Mouse (Mus musculus) lung, postnatal 0 days (tissue): ENCODE measurements around the gene Rinl. TPM values are rescaled to one million over a fixed set of nuclear protein-coding genes. Genes with fewer than 3 reads are reported as not detected.

Source experiments
- ATAC-seq: fragments of 200-750 bp; cut with Nextera tagmentation; 2 replicates; pipeline ENCODE4 v1.8.0; 2017; ENCODE audit warnings: moderate library complexity
- DNase-seq: peaks from one replicate; pipeline ENCODE4 v3.0.0-alpha.2; 2016; ENCODE audit warnings: low spot score
- H3K27ac ChIP-seq: fragments of 300-500 bp; sonication (generic); 2 replicates; pipeline ENCODE4 v1.5.1; 2014; ENCODE audit warnings: antibody characterized with exemption, mild to moderate bottlenecking, low read length, mixed read lengths
- H3K27me3 ChIP-seq: fragments of 300-500 bp; sonication (generic); replicated peaks from 2 replicates; pipeline ENCODE4 v1.6.1; 2014; ENCODE audit warnings: low read length, mixed read lengths; ENCODE audit not compliant: insufficient read depth
- H3K36me3 ChIP-seq: fragments of 300-500 bp; sonication (generic); 2 replicates; pipeline ENCODE4 v1.6.1; 2014; ENCODE audit warnings: low read length, mixed read lengths; ENCODE audit not compliant: insufficient read depth
- H3K4me1 ChIP-seq: fragments of 300-500 bp; sonication (generic); 2 replicates; pipeline ENCODE4 v1.6.1; 2014; ENCODE audit warnings: antibody characterized with exemption, low read depth, low read length, mixed read lengths; ENCODE audit not compliant: insufficient read depth
- H3K4me2 ChIP-seq: fragments of 300-500 bp; sonication (generic); replicated peaks from 2 replicates; pipeline ENCODE4 v1.6.1; 2014; ENCODE audit warnings: low read depth, mild to moderate bottlenecking, low read length, moderate library complexity, mixed read lengths
- H3K4me3 ChIP-seq: fragments of 300-500 bp; sonication (generic); 2 replicates; pipeline ENCODE4 v1.5.1; 2014; ENCODE audit warnings: low read depth, low read length
- H3K9ac ChIP-seq: fragments of 300-500 bp; sonication (generic); replicated peaks from 2 replicates; pipeline ENCODE4 v1.6.1; 2014; ENCODE audit warnings: low read depth, mild to moderate bottlenecking
- H3K9me3 ChIP-seq: fragments of 300-500 bp; sonication (generic); 2 replicates; pipeline ENCODE4 v1.6.1; 2016; ENCODE audit warnings: low read length, mixed read lengths
- CTCF ChIP-seq: IDR thresholded peaks from 2 replicates; pipeline ENCODE4 v1.5.1; 2016; ENCODE audit warnings: antibody characterized with exemption, mild to moderate bottlenecking
- EP300 ChIP-seq: IDR thresholded peaks from 2 replicates; pipeline ENCODE4 v1.6.1; 2016; ENCODE audit warnings: antibody characterized with exemption, mild to moderate bottlenecking, control low read depth
- WGBS: fragments of 180-500 bp; shearing (Covaris S2); extraction: QIAGEN DNeasy Blood & Tissue Kit; methylation state at CpG from one replicate; pipeline ENCODE4 v1.1.7; 2014; 5-methylcytosine and 5-hydroxymethylcytosine counted together
- polyA plus RNA-seq: library from polyadenylated mRNA; unstranded; fragments of >200 nt; fragmentation: Nextera tagmentation; extraction: Ambion mirVana; gene quantifications from 2 replicates; pipeline ENCODE4 v1.2.1, GENCODE M21; 2015

Rinl gene
- polyA plus RNA-seq, 1 experiment from 2014 or later: 10.2 TPM

DNA sequence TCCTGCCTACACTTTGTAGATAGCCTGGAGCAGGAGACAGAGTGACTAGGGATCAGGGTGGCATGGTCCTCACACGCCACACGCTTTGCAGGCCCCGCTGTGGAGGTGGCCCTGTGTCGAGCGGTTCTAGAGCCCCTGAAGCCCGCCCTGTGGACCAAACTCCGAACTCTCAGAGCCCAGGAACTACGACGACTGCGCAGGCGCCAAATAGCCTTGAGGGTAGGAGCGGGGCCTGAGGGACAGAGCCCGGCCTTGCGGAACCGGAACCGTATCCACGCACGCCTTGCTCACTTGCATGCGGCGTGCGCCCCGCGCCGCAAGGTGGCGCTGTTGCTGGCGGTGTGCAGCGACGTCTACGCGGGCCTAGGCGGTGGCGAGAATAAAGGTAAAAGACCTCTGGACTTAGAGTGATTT lies 7.8 kb downstream of the Rinl start:
- DNase-seq (peak; percentile 93), ATAC-seq (peak; percentile 88)
- Histone ChIP-seq H3K4me2 (peak overlapping the region; percentile 54), H3K4me3 (peak overlapping the region; percentile 22), H3K9me3 (no peaks in the 10 kb centered on the region), H3K4me1 (peaks cover 4% of the 10 kb centered on the region), H3K27me3 (no peaks in the 10 kb centered on the region), H3K9ac (peak overlapping the region; percentile 44), H3K27ac (peak overlapping the region; percentile 85), H3K36me3 (no peaks in the 10 kb centered on the region)
- 13% methylated on average over 31 of the region's 32 CpGs for WGBS
- TF ChIP-seq EP300 (no peak), CTCF (peak; percentile 100)

GRCm38 (mm10) chr7:28799994-28800393 lies 11.2 kb downstream of the Rinl start:
- WGBS: 88% methylated on average over 9 of the region's 9 CpGs

GRCm38 (mm10) chr7:28801451-28801850 lies 12.7 kb downstream of the Rinl start:
- Histone ChIP-seq H3K27ac (peak overlapping the region; percentile 94), H3K36me3 (no peaks in the 10 kb centered on the region), H3K9me3 (no peaks in the 10 kb centered on the region), H3K27me3 (no peaks in the 10 kb centered on the region), H3K9ac (0 out of 2 replicates have a peak overlapping the region, but pooled peaks have one; percentile 17), H3K4me1 (peaks cover 30% of the 10 kb centered on the region), H3K4me2 (no peak overlapping the region), H3K4me3 (no peak overlapping the region)
- no peak for TF ChIP-seq CTCF
- peak; percentile 74 for TF ChIP-seq EP300
- WGBS: 35% methylated on average over 3 of the region's 3 CpGs
- ATAC-seq (no peak), DNase-seq (peak; percentile 85)

More at GRCm38 (mm10) chr7:28799994-28800393, 11.2 kb downstream of the Rinl start:
- Histone ChIP-seq H3K4me2 (no peak overlapping the region), H3K27me3 (no peaks in the 10 kb centered on the region), H3K9ac (no peak overlapping the region), H3K4me1 (peaks cover 30% of the 10 kb centered on the region), H3K36me3 (no peaks in the 10 kb centered on the region), H3K27ac (no peak overlapping the region), H3K9me3 (no peaks in the 10 kb centered on the region), H3K4me3 (no peak overlapping the region)
- no peak for TF ChIP-seq CTCF
- no peak for TF ChIP-seq EP300
- no peak for DNase-seq
- no peak for ATAC-seq

GRCm38 (mm10) chr7:28801901-28802670 lies 13.3 kb downstream of the Rinl start:
- WGBS: 10% methylated on average over 10 of the region's 10 CpGs
- DNase-seq (peak; percentile 94), ATAC-seq (peak; percentile 87)
- Histone ChIP-seq H3K36me3 (no peaks in the 10 kb centered on the region), H3K4me1 (peaks cover 26% of the 10 kb centered on the region), H3K27ac (peak overlapping the region; percentile 94), H3K27me3 (no peaks in the 10 kb centered on the region), H3K4me2 (peak overlapping the region; percentile 38), H3K9ac (0 out of 2 replicates have a peak overlapping the region, but pooled peaks have one; percentile 17), H3K4me3 (no peak overlapping the region), H3K9me3 (no peaks in the 10 kb centered on the region)
- TF ChIP-seq EP300 (peak; percentile 83), CTCF (peak; percentile 55)

GRCm38 (mm10) chr7:28802846-28803588 lies 14.2 kb downstream of the Rinl start:
- H3K9me3 ChIP-seq: no peaks in the 10 kb centered on the region
- H3K4me1 ChIP-seq: peaks cover 31% of the 10 kb centered on the region
- 4% methylated on average over 10 of the region's 10 CpGs for WGBS
- H3K36me3 ChIP-seq: no peaks in the 10 kb centered on the region
- peak overlapping the region; percentile 38; the same call in 1 of the 2 replicates for H3K4me2 ChIP-seq
- DNase-seq: peak; percentile 91
- peak; percentile 79 for TF ChIP-seq EP300
- TF ChIP-seq CTCF: no peak
- peak; percentile 74 for ATAC-seq
- no peak overlapping the region for H3K9ac ChIP-seq
- no peaks in the 10 kb centered on the region for H3K27me3 ChIP-seq
- no peak overlapping the region for H3K4me3 ChIP-seq
- peak overlapping the region; percentile 94 for H3K27ac ChIP-seq

GRCm38 (mm10) chr7:28803756-28804155 lies 15.0 kb downstream of the Rinl start:
- Histone ChIP-seq H3K27ac (peak overlapping the region; percentile 94), H3K36me3 (no peaks in the 10 kb centered on the region), H3K4me2 (no peak overlapping the region), H3K9me3 (no peaks in the 10 kb centered on the region), H3K9ac (no peak overlapping the region), H3K4me1 (peaks cover 34% of the 10 kb centered on the region), H3K4me3 (no peak overlapping the region), H3K27me3 (no peaks in the 10 kb centered on the region)
- whole genome bisulfite sequencing: 27% methylated on average over 4 of the region's 4 CpGs
- DNase-seq (peak; percentile 54), ATAC-seq (no peak)
- TF ChIP-seq CTCF (no peak), EP300 (no peak)
